Mouse (Mus musculus) G1E (cell line): ENCODE measurements around the gene Ecsit.

Experiments used
- CTCF ChIP-seq: IDR thresholded peaks from 2 replicates; pipeline ENCODE4 v1.5.1; 2012; ENCODE audit warnings: low read depth, low read length, inconsistent platforms, mixed read lengths
- GATA1 ChIP-seq: IDR thresholded peaks from 2 replicates; pipeline ENCODE4 v1.6.1; 2012; ENCODE audit warnings: borderline replicate concordance, low read length, inconsistent platforms, mixed read lengths

DNA sequence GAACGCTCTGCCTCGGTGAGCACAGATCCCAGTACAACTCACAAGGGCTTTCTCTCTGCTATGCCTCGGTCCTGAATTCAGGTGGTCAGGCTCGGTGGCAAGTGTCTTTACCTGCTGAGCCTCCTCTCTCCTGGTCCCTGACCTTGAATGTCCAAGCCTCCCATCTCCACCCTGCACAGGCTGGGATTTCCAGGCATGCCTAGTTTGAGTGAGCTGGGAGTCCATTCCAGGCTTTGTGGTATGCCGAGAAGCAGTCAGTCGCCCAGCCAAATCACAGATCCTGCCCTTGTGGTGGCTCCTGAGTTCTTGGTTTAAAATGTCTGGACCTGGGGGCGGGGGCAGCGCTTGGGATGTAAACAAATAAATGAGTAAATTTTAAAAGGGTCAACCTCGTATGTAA, 37.9 kb downstream of the Ecsit start:
- TF ChIP-seq GATA1: no peak
- no peak for TF ChIP-seq CTCF
